Mouse (Mus musculus) lung, postnatal 25 days (tissue): ENCODE measurements around the gene Apol9b.

Experiments
- DNase-seq: peaks from one replicate; pipeline ENCODE4 v3.0.0; 2022; ENCODE audit warnings: low spot score

The Apol9b gene

GRCm38 (mm10) chr15:77748414-77748813, 19.6 kb downstream of the Apol9b start:
- no peak for DNase-seq

- no peak for DNase-seq
Measured at GRCm38 (mm10) chr15:77749717-77750116, 20.9 kb downstream of the Apol9b start.

- DNase-seq = peak; percentile 42
Measured at GRCm38 (mm10) chr15:77750461-77750860, 21.6 kb downstream of the Apol9b start.

- no peak for DNase-seq
Measured at GRCm38 (mm10) chr15:77752443-77752842, 23.6 kb downstream of the Apol9b start.

DNA sequence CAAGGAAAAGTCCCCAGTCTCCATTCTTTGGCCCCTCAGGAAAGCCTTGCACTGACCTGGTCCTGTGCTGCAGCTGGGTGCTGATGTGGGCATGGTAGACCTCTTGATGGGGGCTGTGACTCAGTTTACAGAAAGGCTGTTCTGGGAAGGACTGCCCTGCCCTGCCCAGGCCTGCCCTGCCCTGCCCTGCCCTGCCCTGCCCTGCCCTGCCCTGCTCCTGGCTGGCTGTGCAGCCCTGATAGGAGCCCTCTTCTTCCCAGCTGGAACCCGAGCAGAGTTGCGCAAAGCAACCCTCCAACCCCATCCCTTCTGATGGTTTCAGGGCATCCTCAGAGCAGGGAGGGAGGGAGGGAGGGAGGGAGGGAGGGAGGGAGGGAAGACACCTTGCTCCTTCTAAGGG, 26.3 kb downstream of the Apol9b start:
- no peak for DNase-seq

- no peak for DNase-seq
Measured at GRCm38 (mm10) chr15:77756081-77756480, 27.2 kb downstream of the Apol9b start.

- peak; percentile 41 for DNase-seq
Measured at GRCm38 (mm10) chr15:77756848-77757247, 28.0 kb downstream of the Apol9b start, which contains the start of gene Apol8. TSS of gene Apol8 (minus strand) at chr15:77757003.

- no peak for DNase-seq
Measured at GRCm38 (mm10) chr15:77757586-77758226, 28.9 kb downstream of the Apol9b start.

DNA sequence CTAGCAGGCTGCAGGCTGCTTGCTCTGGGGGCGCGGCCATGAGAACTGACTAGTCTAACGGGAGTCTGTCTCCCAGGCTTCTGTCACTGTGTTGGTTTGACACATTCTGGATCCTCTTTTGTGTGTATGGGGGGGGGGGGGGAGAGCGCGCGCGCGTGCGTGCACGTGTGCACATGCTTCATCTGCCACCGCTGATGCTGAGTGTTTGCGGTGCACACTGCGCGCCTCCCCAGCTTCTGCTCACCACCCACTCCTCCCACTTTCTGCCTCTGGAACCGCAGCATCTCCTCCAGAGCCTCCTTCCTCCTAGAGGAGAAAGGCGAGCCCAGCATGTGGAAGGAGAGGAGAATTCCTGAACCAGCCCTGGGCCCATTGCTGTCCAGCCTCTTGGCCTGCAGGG, 31.2 kb downstream of the Apol9b start:
- DNase-seq = no peak

DNA sequence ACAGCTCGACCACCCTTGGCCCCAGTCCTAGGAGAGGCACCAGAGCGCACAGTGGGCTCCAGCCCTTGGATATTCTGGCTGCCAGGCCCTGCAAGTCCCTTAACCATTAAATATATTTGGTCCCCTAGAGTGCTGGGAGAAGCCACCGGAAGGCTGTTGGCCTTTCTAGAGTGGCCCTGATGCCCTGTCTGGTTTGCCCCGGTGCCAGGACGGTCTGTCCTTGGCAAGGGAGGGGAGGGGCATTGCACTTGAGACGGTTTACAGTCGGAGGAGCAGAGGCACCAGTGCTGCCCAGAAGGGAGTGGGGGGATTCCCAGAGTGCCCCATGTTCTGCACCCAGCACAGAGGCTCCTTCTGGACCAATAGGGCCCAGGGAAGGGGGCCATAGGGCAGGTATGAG, 32.2 kb downstream of the Apol9b start:
- DNase-seq = no peak

DNA sequence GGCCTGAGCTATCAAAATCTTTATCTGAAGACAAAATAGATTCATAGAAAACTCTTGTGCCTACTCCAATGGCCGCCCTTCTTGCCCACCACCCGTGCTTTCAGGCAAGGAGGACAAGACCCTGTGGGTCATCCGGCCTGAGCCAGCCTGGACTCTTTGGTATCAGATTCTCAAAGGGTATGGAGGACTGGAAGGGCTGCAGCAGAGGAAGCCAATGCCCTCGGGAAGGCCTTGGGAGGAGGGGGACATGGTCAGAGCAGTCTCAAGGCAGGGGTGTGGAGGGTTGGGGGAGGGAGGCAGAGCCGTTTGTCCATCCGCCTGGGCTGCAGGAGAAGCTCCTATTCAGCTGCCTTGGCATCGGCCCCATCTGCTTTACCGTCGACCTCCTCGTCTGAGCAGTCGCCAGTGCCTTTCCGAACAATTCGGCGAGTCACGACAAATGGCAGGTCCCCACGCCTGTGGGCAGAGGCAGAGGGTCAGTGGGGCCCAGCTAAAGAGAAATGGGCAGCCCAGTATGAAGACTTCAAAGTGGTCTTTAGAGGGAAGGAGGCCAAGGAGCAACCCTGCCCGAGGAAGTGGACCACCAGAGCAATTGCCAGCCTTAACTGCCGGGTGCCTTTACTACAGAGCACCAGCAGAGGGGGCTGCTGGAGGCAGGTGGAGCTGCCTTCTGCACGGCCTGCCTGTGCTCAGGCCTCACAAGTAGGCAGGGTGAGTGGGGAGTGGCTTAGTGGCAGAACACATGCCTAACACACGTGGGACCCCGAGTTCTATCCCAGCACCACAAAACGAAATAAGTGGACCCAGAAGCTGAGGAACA, 32.9 kb downstream of the Apol9b start:
- peak; percentile 38 for DNase-seq

DNA sequence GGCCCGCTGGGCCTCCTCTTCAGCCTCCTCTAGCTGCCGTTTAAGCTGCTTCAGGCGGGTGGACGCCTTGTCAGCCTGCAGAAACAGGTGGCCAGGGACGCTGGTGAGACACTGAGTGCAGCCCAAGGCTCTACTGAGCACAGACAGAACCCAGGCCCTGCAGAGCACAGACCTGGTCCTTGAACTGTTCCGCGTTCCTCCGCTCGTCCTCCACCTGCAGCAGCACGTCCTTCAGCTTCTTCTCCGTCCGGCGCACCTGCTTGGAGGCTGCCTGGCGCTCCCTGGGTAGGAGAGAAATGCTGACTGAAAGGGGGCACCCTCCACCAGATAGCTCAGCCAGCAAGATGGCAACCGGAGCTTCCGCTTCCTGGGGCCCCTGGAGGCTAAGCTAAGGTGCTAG, 34.2 kb downstream of the Apol9b start:
- no peak for DNase-seq

GRCm38 (mm10) chr15:77763702-77764101, 34.9 kb downstream of the Apol9b start:
- no peak for DNase-seq

GRCm38 (mm10) chr15:77764391-77765006, 35.7 kb downstream of the Apol9b start:
- peak; percentile 84 for DNase-seq

DNA sequence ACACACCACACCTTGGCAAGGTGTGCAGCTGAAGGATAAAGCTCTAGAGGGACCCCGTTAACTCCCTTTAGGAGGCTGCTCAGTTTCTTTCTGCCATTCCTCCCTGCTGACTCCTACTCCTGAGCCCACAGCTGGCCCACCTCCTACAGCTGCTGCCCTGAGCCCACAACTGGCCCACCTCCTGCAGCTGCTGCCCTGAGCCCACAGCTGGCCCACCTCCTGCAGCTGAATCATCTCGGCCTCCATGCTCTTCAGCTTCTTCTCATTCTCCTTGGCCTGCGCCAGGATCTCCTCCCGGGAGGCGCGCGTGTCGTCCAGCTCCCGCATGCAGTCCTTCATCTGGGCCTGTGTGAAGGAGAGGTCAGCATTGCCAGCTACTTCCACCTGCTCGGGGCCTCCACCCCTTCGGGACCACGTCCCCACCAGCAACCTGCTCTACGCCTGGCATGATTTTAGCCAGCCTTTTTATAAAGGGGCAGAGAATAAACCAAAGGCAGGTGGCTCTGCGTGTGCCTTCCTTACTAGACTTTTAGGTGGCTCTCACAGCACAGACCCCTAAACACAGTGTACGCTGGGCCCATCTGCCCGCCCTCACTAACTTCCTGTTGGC, 36.8 kb downstream of the Apol9b start:
- no peak for DNase-seq

DNA sequence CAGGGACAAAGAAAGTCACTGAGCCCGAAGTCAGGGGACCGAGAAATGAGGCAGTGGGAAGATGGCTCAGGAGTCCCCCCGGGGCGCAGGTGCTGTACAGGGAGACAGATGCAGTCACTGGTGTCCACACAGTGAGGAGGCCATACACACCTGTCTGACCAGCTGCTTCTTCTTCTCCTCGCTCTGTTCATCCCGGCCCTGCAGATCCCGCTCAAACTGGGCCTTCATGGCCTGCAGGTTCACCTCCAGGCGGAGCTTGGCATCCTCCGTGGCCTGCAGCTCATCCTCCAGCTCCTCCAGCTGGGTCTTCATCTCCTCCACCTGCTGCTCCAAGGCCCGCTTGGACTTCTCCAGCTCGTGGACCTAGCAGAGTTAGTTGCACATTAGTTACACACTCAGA, 38.1 kb downstream of the Apol9b start:
- DNase-seq = no peak

GRCm38 (mm10) chr15:77770341-77770740, 41.5 kb downstream of the Apol9b start:
- DNase-seq = no peak

DNA sequence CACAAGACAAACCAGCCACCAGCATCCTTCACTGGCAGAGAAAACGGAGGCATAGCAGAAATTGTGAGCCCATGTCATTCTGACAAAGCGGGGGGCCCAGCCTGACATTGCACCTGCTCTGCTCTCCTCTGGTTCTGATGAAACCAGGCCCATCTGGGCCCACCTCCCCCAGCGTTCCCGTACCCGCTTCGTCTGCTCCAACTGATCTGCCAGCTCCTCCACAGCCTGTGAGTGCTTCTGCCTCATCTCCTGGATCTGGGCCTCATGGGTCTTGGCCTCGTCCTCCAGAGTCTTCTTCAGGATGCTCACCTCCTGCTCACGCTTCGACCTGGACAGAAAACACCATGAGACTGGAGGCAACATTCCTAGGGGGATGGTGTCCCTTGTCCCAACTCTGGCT, 42.1 kb downstream of the Apol9b start:
- DNase-seq = no peak

GRCm38 (mm10) chr15:77773099-77773915, 44.5 kb downstream of the Apol9b start:
- DNase-seq = no peak

DNA sequence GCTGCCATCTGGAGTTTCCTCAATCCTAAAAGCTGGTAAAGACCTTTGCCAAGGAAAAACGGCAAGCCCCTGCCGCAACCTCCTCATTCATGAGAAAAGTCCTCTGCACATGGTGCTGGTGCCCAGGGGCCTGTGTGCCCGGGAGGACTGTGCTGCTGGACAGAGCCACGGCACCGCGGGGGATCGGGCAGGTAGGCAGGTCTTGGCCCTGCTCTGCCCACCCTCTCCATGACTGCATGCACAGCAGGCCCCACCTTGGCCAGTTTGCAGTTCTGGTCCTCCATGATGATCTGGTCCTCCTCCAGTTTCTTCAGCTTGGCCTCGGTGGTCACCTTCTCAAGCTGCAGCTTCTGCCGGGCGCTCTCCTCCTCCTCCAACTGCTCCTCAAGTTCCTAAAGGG, 45.5 kb downstream of the Apol9b start:
- DNase-seq = no peak

GRCm38 (mm10) chr15:77775186-77775963, 46.5 kb downstream of the Apol9b start:
- peak; percentile 67 for DNase-seq
